8 mouse cellular contexts compared by ENCODE assay signal in genomic region chr9:61753795-61754194, GRCm38 (mm10).
DNase-seq lines count a peak whose midpoint lies in the region; ATAC-seq and TF ChIP-seq lines count a peak whose summit lies in the region.

No protein-coding gene starts in this region.

- no peaks in the 10 kb centered on the region for H3K27me3 ChIP-seq in forebrain, embryonic 12.5 days
- H3K27me3 ChIP-seq in forebrain, embryonic 16.5 days (replicated peaks; ENCODE audit: control insufficient read depth, insufficient read depth, low read length), result no peaks in the 10 kb centered on the region
- H3K27me3 ChIP-seq in myocyte (ENCODE audit: control insufficient read depth, insufficient read depth, insufficient read length), result no peaks in the 10 kb centered on the region

- H3K4me2 ChIP-seq in forebrain, embryonic 12.5 days, result no peak overlapping the region; the same call in 1 of the 2 replicates
- H3K4me2 ChIP-seq in forebrain, embryonic 16.5 days (ENCODE audit: low read length), result no peak overlapping the region
- H3K4me2 ChIP-seq in myocyte (ENCODE audit: low read depth), result peak overlapping the region; percentile 32

- peak; percentile 40; the same call in 1 of the 2 replicates for ATAC-seq in forebrain, embryonic 12.5 days (ENCODE audit: low FRiP score)
- ATAC-seq in forebrain, embryonic 16.5 days, result no peak
- ATAC-seq in hematopoietic stem cell, adult 5-6 weeks (replicated peaks in 1 of 2; ENCODE audit: insufficient read depth in 1 of 2, low FRiP score in 2 of 2, low TSS enrichment in 1 of 2, low read depth in 1 of 2, poor library complexity in 2 of 2, severe bottlenecking in 2 of 2), result peak; percentile 46 to 68; a peak in 3 of 4 replicates

- no peak for TF ChIP-seq POLR2A in myocyte (IDR thresholded peaks at IDR 0.05; ENCODE audit: insufficient read length, low read depth)

- H3K27ac ChIP-seq in forebrain, embryonic 12.5 days, result no peak overlapping the region
- no peak overlapping the region for H3K27ac ChIP-seq in forebrain, embryonic 16.5 days (ENCODE audit: low read length)

- no peaks in the 10 kb centered on the region for H3K79me2 ChIP-seq in myocyte (ENCODE audit: control insufficient read depth, insufficient read depth)

- peak; percentile 14 to 26 for DNase-seq in urinary bladder, adult 18-20 months (ENCODE audit: low spot score in 2 of 2)
- DNase-seq in urinary bladder, postnatal 4 days (ENCODE audit: low spot score in 2 of 2), result no peak
- DNase-seq in gastrocnemius, adult 18-20 months (ENCODE audit: low spot score), result no peak
- DNase-seq in lung, adult 18-20 months, result no peak

- no peak overlapping the region for H3ac ChIP-seq in myocyte (ENCODE audit: control insufficient read depth, insufficient read length)

- H3K36me3 ChIP-seq in forebrain, embryonic 12.5 days (replicated peaks), result no peaks in the 10 kb centered on the region
- H3K36me3 ChIP-seq in forebrain, embryonic 16.5 days (ENCODE audit: control insufficient read depth, insufficient read depth), result no peaks in the 10 kb centered on the region
- no peaks in the 10 kb centered on the region for H3K36me3 ChIP-seq in myocyte (ENCODE audit: control insufficient read depth, insufficient read depth)

- WGBS in forebrain, embryonic 12.5 days, result 36% methylated on average over 10 of the region's 10 CpGs
- WGBS in forebrain, embryonic 16.5 days, result 30% methylated on average over 10 of the region's 10 CpGs

- H3K4me1 ChIP-seq in forebrain, embryonic 12.5 days, result peaks cover 32% of the 10 kb centered on the region
- H3K4me1 ChIP-seq in forebrain, embryonic 16.5 days (replicated peaks; ENCODE audit: control insufficient read depth, insufficient read depth, low read length), result peaks cover 26% of the 10 kb centered on the region

- H3K9me3 ChIP-seq in forebrain, embryonic 12.5 days, result no peaks in the 10 kb centered on the region
- H3K9me3 ChIP-seq in forebrain, embryonic 16.5 days (ENCODE audit: control insufficient read depth, low read length), result no peaks in the 10 kb centered on the region

- no peak overlapping the region for H3K9ac ChIP-seq in forebrain, embryonic 12.5 days
- H3K9ac ChIP-seq in forebrain, embryonic 16.5 days (replicated peaks; ENCODE audit: low read depth, low read length), result no peak overlapping the region

- no peak overlapping the region for H3K4me3 ChIP-seq in forebrain, embryonic 12.5 days (replicated peaks)
- no peak overlapping the region for H3K4me3 ChIP-seq in forebrain, embryonic 16.5 days (replicated peaks; ENCODE audit: low read length)
- no peak overlapping the region for H3K4me3 ChIP-seq in myocyte

TF ChIP-seq in myocyte, 11 proteins besides CTCF, POLR2A, EP300 and RAD21:
- no peak for TF ChIP-seq REST (IDR thresholded peaks at IDR 0.05; ENCODE audit: insufficient read depth, insufficient read length)
- no peak for TF ChIP-seq MYOD1 (IDR thresholded peaks at IDR 0.05; ENCODE audit: control insufficient read depth in 1 of 3, insufficient read length in 2 of 3, low read depth in 2 of 3)
- TF ChIP-seq POLR2AphosphoS2 (IDR thresholded peaks at IDR 0.05; ENCODE audit: insufficient read length, low read depth), result no peak
- no peak for TF ChIP-seq TCF12 (IDR thresholded peaks at IDR 0.05; ENCODE audit: insufficient read depth, poor library complexity, severe bottlenecking)
- no peak for TF ChIP-seq E2F4 (IDR thresholded peaks at IDR 0.05; ENCODE audit: insufficient read depth)
- TF ChIP-seq SRF (IDR thresholded peaks at IDR 0.05; ENCODE audit: control insufficient read depth, insufficient read length, low read depth), result no peak
- no peak for TF ChIP-seq CEBPB (IDR thresholded peaks at IDR 0.05; ENCODE audit: insufficient read depth, poor library complexity, severe bottlenecking)
- TF ChIP-seq MYOG (IDR thresholded peaks at IDR 0.05; ENCODE audit: control insufficient read depth in 1 of 3, insufficient read depth in 1 of 3, insufficient read length in 2 of 3, low read depth in 2 of 3), result no peak
- TF ChIP-seq USF1 (IDR thresholded peaks at IDR 0.05; ENCODE audit: low read depth), result no peak
- no peak for TF ChIP-seq TCF3 (IDR thresholded peaks at IDR 0.05; ENCODE audit: insufficient read length, low read depth)
- no peak for TF ChIP-seq MAX (IDR thresholded peaks at IDR 0.05; ENCODE audit: low read depth)

Comparison
In these comparisons a context has a peak if more than half of its experiments do, and no peak if none do; other contexts are left out.
1. DNase-seq: peak in urinary bladder, adult 18-20 months (2 of 2); none in urinary bladder, postnatal 4 days (0 of 2), gastrocnemius, adult 18-20 months (single experiment) and lung, adult 18-20 months (0 of 2).